Mouse (Mus musculus) colon, adult 2 months (tissue): ENCODE results near the gene Prrc2b. TPM values are rescaled to one million over a fixed set of nuclear protein-coding genes. Genes with fewer than 3 reads are reported as not detected.

Experiments used
- polyA plus RNA-seq: library from polyadenylated mRNA; depleted of rRNA; stranded (reverse); fragments of >200 nt; gene quantifications from 2 replicates; pipeline ENCODE4 v1.2.3, GENCODE M21; 2012; rRNA removed

Gene Prrc2b
- polyA plus RNA-seq = 30.0 and 32.7 TPM in 2 replicates

GRCm38 (mm10) chr2:32150924-32151659, at the start of gene Prrc2b:
TSS of gene Prrc2b (plus strand) at chr2:32151082.

GRCm38 (mm10) chr2:32235886-32236759, 85.2 kb downstream of the Prrc2b start, which contains the start of gene Pomt1:
TSS of gene Pomt1 (plus strand) at chr2:32236590.

GRCm38 (mm10) chr2:32259657-32260417, 109.0 kb downstream of the Prrc2b start, which contains the start of gene Uck1:
TSS of gene Uck1 (minus strand) at chr2:32260159.

Other genes starting within 250 kb of the Prrc2b start
- gene Aif1l, start 200.9 kb upstream of the Prrc2b start, polyA plus RNA-seq = 0.64 and 1.6 TPM in 2 replicates
- gene Nup214, start 176.6 kb upstream of the Prrc2b start, polyA plus RNA-seq = 24.0 and 24.7 TPM in 2 replicates
- 1.7 and 3.7 TPM in 2 replicates for gene Fam78a, start 66.2 kb upstream of the Prrc2b start, polyA plus RNA-seq
- 5.9 and 6.0 TPM in 2 replicates for gene Plpp7, start 55.6 kb upstream of the Prrc2b start, polyA plus RNA-seq
- 27.2 and 30.9 TPM in 2 replicates for gene Pomt1, start 85.5 kb downstream of the Prrc2b start, polyA plus RNA-seq
- 70.3 and 85.2 TPM in 2 replicates for gene Uck1, start 109.1 kb downstream of the Prrc2b start, polyA plus RNA-seq
- gene Golga2, start 136.3 kb downstream of the Prrc2b start, polyA plus RNA-seq = 39.0 and 39.4 TPM in 2 replicates
- 89.0 and 98.5 TPM in 2 replicates for gene Swi5, start 137.0 kb downstream of the Prrc2b start, polyA plus RNA-seq
- 203 and 239 TPM in 2 replicates for gene Ciz1, start 201.2 kb downstream of the Prrc2b start, polyA plus RNA-seq
- gene Dnm1, start 202.3 kb downstream of the Prrc2b start, polyA plus RNA-seq = 73.5 and 82.0 TPM in 2 replicates
- gene 1110008P14Rik, start 230.9 kb downstream of the Prrc2b start, polyA plus RNA-seq = 107 and 180 TPM in 2 replicates
- gene Lcn2, start 237.2 kb downstream of the Prrc2b start, polyA plus RNA-seq = 6.3 and 6.5 TPM in 2 replicates
- gene Ptges2, start 244.8 kb downstream of the Prrc2b start, polyA plus RNA-seq = 32.1 and 36.7 TPM in 2 replicates